Mouse (Mus musculus) ES-Bruce4 (cell line): ENCODE data around the gene Trim54.

Experiments
- CTCF ChIP-seq: IDR thresholded peaks from one replicate; pipeline ENCODE4 v1.8.1; 2011; ENCODE audit warnings: low read depth, low read length
- EP300 ChIP-seq: IDR thresholded peaks from 2 replicates; pipeline ENCODE4 v1.6.1; 2011; ENCODE audit warnings: low read depth, low read length; ENCODE audit not compliant: insufficient read depth
- POLR2A ChIP-seq: IDR thresholded peaks from one replicate; pipeline ENCODE4 v1.8.1; 2011; ENCODE audit warnings: low read length; ENCODE audit not compliant: insufficient read depth

DNA sequence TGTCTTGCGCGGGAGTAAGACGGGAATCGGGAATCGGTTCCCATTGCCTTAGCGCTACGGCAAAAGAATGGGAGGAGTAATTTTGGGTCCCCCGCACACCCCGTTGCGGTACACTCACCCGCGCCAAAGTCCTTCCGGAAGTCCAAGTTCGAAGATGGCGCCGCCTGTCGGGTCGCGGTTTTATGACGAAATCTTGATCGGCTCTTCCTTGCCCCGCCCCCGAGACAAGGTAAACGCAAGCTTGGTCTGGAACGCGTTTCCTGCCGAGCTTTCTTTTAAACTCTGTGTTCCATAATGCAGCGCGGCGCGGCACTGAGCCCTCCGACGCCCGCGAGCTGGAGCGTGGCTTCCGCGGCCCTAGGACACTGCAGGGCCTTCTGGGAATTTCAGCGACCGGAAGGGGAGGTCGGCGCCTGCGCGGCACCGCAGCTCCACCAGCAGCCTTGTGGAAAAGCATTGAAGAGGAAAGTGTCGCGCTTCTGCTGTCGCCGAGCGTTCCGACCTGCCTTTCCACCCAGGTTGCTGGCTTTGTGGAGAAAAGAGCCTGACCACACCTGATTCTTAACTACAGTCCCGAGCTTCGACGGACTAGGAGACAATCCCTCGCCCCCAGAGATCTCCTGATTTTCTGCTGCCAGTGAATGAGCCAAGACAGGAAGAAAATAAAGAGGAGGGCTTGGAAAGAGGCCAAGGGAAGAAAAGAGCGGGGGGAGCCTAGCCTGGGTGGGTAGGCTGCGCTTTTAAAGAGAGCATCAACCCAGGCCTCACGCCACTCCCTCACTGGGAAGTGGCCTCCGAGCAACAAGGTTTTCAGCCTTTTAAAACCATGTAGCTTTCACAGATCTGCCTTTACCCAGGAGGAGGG, 63.5 kb downstream of the Trim54 start, which contains the start of the genes Gm29609 and Gtf3c2:
- TF ChIP-seq CTCF (no peak), EP300 (no peak), POLR2A (peak; percentile 86)
